Mouse (Mus musculus) midbrain, embryonic 16.5 days (tissue): ENCODE data around the gene Xpnpep1. TPM values are rescaled to one million over a fixed set of nuclear protein-coding genes. Genes with fewer than 3 reads are reported as not detected.

Source experiments
- ATAC-seq: fragments of 200-750 bp; cut with Nextera tagmentation; 2 replicates; pipeline ENCODE4 v1.8.0; 2017; ENCODE audit warnings: moderate TSS enrichment
- H3K27ac ChIP-seq: fragments of 300-500 bp; sonication (generic); 2 replicates; pipeline ENCODE4 v1.5.1; 2014; ENCODE audit warnings: mild to moderate bottlenecking, low read length, mixed read lengths
- H3K27me3 ChIP-seq: fragments of 300-500 bp; sonication (generic); 2 replicates; pipeline ENCODE4 v1.6.1; 2014; ENCODE audit warnings: low read depth, low read length, mixed read lengths; ENCODE audit not compliant: control insufficient read depth, insufficient read depth
- H3K36me3 ChIP-seq: fragments of 300-500 bp; sonication (generic); 2 replicates; pipeline ENCODE4 v1.6.1; 2014; ENCODE audit warnings: mild to moderate bottlenecking, low read length, moderate library complexity, mixed read lengths; ENCODE audit not compliant: control insufficient read depth, insufficient read depth
- H3K4me1 ChIP-seq: fragments of 300-500 bp; sonication (generic); 2 replicates; pipeline ENCODE4 v1.6.1; 2014; ENCODE audit warnings: mild to moderate bottlenecking, low read length, mixed read lengths; ENCODE audit not compliant: control insufficient read depth, insufficient read depth
- H3K4me2 ChIP-seq: fragments of 300-500 bp; sonication (generic); 2 replicates; pipeline ENCODE4 v1.6.1; 2014; ENCODE audit warnings: mild to moderate bottlenecking, low read length, mixed read lengths
- H3K4me3 ChIP-seq: fragments of 300-500 bp; sonication (generic); 2 replicates; pipeline ENCODE4 v1.5.1; 2014; ENCODE audit warnings: low read depth, mild to moderate bottlenecking, low read length, moderate library complexity, mixed read lengths
- H3K9ac ChIP-seq: fragments of 300-500 bp; sonication (generic); 2 replicates; pipeline ENCODE4 v1.6.1; 2014; ENCODE audit warnings: low read depth, low read length, mixed read lengths
- H3K9me3 ChIP-seq: fragments of 300-500 bp; sonication (generic); replicated peaks from 2 replicates; pipeline ENCODE4 v1.6.1; 2014; ENCODE audit warnings: mild to moderate bottlenecking, low read length, mixed read lengths; ENCODE audit not compliant: control insufficient read depth, poor library complexity, severe bottlenecking
- WGBS: fragments of 180-500 bp; shearing (Covaris S2); extraction: QIAGEN DNeasy Blood & Tissue Kit; methylation state at CpG from one replicate; pipeline ENCODE4 v1.1.7; 2014; 5-methylcytosine and 5-hydroxymethylcytosine counted together
- polyA plus RNA-seq: library from polyadenylated mRNA; unstranded; fragments of >200 nt; fragmentation: Nextera tagmentation; extraction: Ambion mirVana; gene quantifications from 2 replicates; pipeline ENCODE4 v1.2.1, GENCODE M21; 2015

Xpnpep1 gene
- polyA plus RNA-seq, 1 experiment from 2014 or later = 114 TPM

GRCm38 (mm10) chr19:53002166-53003095 is 37.6 kb downstream of the Xpnpep1 start:
- Histone ChIP-seq H3K27me3 (no peaks in the 10 kb centered on the region), H3K4me3 (no peak overlapping the region), H3K4me2 (no peak overlapping the region), H3K27ac (no peak overlapping the region), H3K4me1 (no peaks in the 10 kb centered on the region), H3K9me3 (no peaks in the 10 kb centered on the region), H3K9ac (no peak overlapping the region), H3K36me3 (peaks cover 60% of the 10 kb centered on the region)
- 94% methylated on average over 23 of the region's 23 CpGs for WGBS
- ATAC-seq = no peak

- Histone ChIP-seq H3K9me3 (no peaks in the 10 kb centered on the region), H3K27ac (no peak overlapping the region), H3K27me3 (no peaks in the 10 kb centered on the region), H3K36me3 (peaks cover 21% of the 10 kb centered on the region), H3K4me3 (no peak overlapping the region), H3K9ac (no peak overlapping the region), H3K4me1 (no peaks in the 10 kb centered on the region), H3K4me2 (no peak overlapping the region)
- peak; percentile 71; the same call in 1 of the 2 replicates for ATAC-seq
- WGBS = 75% methylated on average over 11 of the region's 11 CpGs
Observed at GRCm38 (mm10) chr19:52992880-52993440, 47.1 kb downstream of the Xpnpep1 start.

- 91% methylated on average over 10 of the region's 10 CpGs for WGBS
- no peak overlapping the region for H3K27ac ChIP-seq
- no peak for ATAC-seq
Observed at GRCm38 (mm10) chr19:52991924-52992323, 48.1 kb downstream of the Xpnpep1 start.

GRCm38 (mm10) chr19:52979020-52979711 is 60.8 kb downstream of the Xpnpep1 start:
- Histone ChIP-seq H3K27ac (no peak overlapping the region), H3K27me3 (no peaks in the 10 kb centered on the region), H3K4me1 (no peaks in the 10 kb centered on the region), H3K4me3 (no peak overlapping the region), H3K9ac (no peak overlapping the region), H3K9me3 (no peaks in the 10 kb centered on the region), H3K4me2 (no peak overlapping the region), H3K36me3 (no peaks in the 10 kb centered on the region)
- ATAC-seq = no peak
- 82% methylated on average over 12 of the region's 12 CpGs for WGBS

More at GRCm38 (mm10) chr19:52991924-52992323, 48.1 kb downstream of the Xpnpep1 start:
- no peak overlapping the region for H3K4me3 ChIP-seq
- H3K9ac ChIP-seq = no peak overlapping the region
- no peaks in the 10 kb centered on the region for H3K4me1 ChIP-seq
- no peaks in the 10 kb centered on the region for H3K9me3 ChIP-seq
- no peaks in the 10 kb centered on the region for H3K27me3 ChIP-seq
- no peak overlapping the region for H3K4me2 ChIP-seq
- peaks cover 18% of the 10 kb centered on the region for H3K36me3 ChIP-seq

- Histone ChIP-seq H3K4me3 (no peak overlapping the region), H3K4me2 (peak overlapping the region; percentile 16; the same call in 1 of the 2 replicates), H3K27me3 (no peaks in the 10 kb centered on the region), H3K9me3 (peaks cover 4% of the 10 kb centered on the region; the same call in 1 of the 2 replicates), H3K4me1 (no peaks in the 10 kb centered on the region), H3K9ac (no peak overlapping the region), H3K27ac (no peak overlapping the region), H3K36me3 (no peaks in the 10 kb centered on the region)
- 50% methylated on average over 15 of the region's 15 CpGs for WGBS
- ATAC-seq = peak; percentile 62; the same call in 1 of the 2 replicates
Observed at GRCm38 (mm10) chr19:52975564-52976185, 64.3 kb downstream of the Xpnpep1 start.

- Histone ChIP-seq H3K4me3 (no peak overlapping the region), H3K4me1 (peaks cover 6% of the 10 kb centered on the region), H3K36me3 (no peaks in the 10 kb centered on the region), H3K4me2 (no peak overlapping the region), H3K27ac (no peak overlapping the region), H3K9ac (no peak overlapping the region), H3K9me3 (peaks cover under 1% of the 10 kb centered on the region; the same call in 1 of the 2 replicates), H3K27me3 (no peaks in the 10 kb centered on the region)
- 0 out of 2 replicates have a peak, but pooled peaks have one; percentile 45 for ATAC-seq
- 12% methylated on average over 8 of the region's 8 CpGs for WGBS
Observed at GRCm38 (mm10) chr19:52966339-52966738, 73.7 kb downstream of the Xpnpep1 start.

- Histone ChIP-seq H3K27me3 (no peaks in the 10 kb centered on the region), H3K4me3 (no peak overlapping the region), H3K4me1 (peaks cover 6% of the 10 kb centered on the region), H3K9ac (no peak overlapping the region), H3K36me3 (no peaks in the 10 kb centered on the region), H3K4me2 (no peak overlapping the region), H3K9me3 (no peaks in the 10 kb centered on the region), H3K27ac (no peak overlapping the region)
- ATAC-seq = no peak
- 86% methylated on average over 2 of the region's 2 CpGs for WGBS
Observed at GRCm38 (mm10) chr19:52962745-52963144, 77.3 kb downstream of the Xpnpep1 start.

GRCm38 (mm10) chr19:52922678-52923495 is 117.1 kb downstream of the Xpnpep1 start:
- peak overlapping the region; percentile 0; the same call in 1 of the 2 replicates for H3K4me3 ChIP-seq
- no peaks in the 10 kb centered on the region; the same call in 1 of the 2 replicates for H3K9me3 ChIP-seq
- H3K9ac ChIP-seq = peak overlapping the region; percentile 10
- H3K4me2 ChIP-seq = peak overlapping the region; percentile 42
- H3K4me1 ChIP-seq = peaks cover 3% of the 10 kb centered on the region; the same call in 1 of the 2 replicates
- 0 out of 2 replicates have a peak overlapping the region, but pooled peaks have one; percentile 6 for H3K27ac ChIP-seq
- peak; percentile 64; the same call in 1 of the 2 replicates for ATAC-seq
- H3K27me3 ChIP-seq = no peaks in the 10 kb centered on the region
- no peaks in the 10 kb centered on the region for H3K36me3 ChIP-seq
- 9% methylated on average over 25 of the region's 25 CpGs for WGBS
